Mouse (Mus musculus) A20 (cell line): ENCODE measurements at regions not wholly inside any gene's neighbourhood (a gene's known extent, or its start where the extent isn't known, plus 50 kb on each side); places are given as distances from the start of the nearest gene placed in this dataset.

ENCODE experiments used
- DNase-seq: peaks from one replicate; pipeline ENCODE4 v3.0.0-alpha.2; 2011; ENCODE audit warnings: low read depth, low spot score

DNA sequence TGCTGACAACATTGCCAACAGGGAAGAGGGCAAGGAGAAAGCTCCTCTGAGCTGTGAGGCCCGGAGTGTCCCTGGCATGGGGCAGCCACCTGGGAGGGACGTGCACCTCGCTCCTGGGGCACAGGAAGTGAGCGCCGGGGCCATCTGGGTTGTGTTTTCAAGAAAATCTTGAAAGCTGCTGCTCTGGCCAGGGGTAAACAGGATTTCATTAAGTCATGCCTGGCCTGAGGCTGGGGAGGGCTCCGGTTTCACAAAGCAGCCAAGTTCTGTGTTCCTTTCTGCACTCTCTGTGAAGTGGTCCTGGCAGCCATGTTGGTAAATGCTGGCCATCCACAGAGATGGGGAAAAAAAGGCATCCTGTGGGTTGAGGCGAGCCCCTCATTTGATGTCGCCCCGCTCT lies 406.8 kb upstream of the Zmiz1 start:
- DNase-seq, result no peak

DNA sequence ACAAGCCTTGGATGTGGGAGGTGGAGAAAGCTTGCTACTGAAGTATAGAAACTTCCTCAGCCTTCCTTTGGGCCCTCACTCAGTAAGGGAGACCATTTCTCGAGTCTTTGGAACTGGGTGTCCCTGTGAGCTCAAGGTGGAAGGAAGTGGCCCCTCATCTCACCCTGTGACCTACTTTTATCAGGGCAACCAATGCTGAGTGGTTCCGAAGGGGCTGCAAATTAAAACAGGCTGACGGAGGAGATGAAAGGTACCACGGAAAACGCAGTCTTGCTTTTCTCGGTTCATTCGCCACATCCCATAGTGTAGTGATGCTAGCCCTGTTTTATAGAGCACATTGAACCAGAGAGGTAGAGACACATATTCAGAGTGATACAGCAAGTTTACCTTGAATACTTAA lies 399.6 kb upstream of the Zmiz1 start:
- DNase-seq, result no peak

DNA sequence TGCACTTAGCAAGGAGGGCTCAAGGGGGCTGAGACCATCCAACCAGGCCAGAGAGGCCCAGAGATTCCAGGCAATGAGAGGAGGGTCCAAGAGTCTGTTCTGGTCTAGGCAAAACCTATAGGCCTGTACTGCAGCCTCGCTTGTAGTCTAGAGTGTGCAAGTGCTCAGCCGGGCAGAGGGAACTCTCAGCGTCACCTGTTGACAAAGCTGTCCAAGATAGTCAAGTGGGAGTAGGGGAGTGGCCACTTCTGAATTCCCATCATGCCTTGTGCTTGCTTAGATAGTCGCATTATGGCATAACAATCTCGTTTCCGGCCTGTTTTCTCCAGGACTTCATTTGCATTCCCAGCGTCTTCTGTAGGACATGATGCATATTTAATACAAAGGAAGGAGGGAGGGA lies 398.7 kb upstream of the Zmiz1 start:
- DNase-seq, result no peak

DNA sequence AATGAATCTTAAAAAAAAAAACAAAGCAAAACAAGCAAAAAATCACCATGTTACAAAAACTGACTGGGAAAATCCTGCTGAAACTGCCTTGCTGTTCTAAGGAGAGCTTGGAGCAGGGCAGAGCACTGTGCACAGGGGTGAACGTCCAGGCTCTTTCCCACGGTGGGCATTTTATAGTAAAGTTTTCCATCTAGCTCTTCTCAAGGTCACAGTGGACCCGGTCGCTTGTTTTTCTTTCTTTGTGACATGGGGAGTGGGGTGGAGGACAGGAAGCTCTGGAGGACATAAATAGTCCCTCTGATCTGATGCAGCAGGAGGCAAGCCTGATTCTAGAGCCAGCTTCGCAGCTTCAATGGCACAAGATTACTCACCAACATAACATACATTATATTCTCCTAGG lies 395.9 kb upstream of the Zmiz1 start:
- DNase-seq, result no peak

DNA sequence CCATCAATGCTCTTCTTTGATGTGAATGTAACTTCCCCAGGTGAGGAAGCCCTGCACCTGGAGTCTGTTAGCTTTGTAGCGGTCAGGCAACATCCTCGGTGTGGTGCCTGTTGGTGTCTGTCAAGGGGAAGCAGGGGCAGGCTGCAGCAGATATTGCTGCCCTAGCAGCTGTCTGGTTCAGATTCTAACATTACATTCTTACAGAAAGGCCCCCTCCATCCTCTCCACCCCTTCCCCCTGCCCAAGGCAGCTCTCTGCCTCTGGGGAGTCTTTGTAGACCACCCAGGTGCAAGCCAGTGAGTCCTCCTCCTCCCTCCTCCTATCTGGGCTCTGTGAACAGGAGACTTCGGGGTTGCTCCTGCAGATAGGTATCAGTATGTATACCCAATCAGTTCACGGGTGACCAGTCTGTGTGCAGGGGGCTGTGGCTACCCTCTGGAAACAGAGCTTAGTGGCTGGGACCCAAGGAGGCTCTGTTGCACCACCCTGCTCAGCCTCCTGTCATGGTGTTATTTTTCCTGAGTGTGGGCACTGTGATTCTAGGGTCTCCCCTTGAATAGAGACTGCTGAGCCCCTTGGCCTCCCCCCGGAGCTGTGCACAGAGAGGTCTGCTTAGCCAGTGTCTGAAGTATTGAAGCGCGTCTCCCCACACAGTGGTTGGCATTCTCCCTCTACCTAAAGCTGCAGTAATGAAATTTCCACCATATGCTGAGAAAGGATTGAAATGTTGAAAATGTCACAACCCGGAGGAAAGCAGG lies 394.6 kb upstream of the Zmiz1 start:
- DNase-seq, result no peak

DNA sequence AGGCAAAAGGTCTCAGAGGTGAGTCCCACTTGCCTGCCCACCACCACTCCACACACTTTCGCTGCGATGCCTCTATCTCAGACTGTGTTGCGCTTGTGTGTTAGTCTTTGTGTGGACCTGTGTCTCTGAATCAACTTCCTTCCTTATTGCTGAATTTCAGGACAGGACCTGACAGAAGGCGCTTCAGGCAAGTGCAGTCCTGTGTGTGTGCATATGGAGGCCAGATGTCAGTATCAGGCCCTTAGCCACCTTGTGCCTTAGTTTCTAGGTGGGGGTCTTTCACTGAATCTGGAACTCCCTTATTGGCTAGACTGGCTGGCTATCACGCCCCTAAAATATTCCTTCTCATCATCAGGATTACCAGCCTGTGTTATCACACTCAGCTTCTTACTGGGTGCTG lies 391.6 kb upstream of the Zmiz1 start:
- no peak for DNase-seq

DNA sequence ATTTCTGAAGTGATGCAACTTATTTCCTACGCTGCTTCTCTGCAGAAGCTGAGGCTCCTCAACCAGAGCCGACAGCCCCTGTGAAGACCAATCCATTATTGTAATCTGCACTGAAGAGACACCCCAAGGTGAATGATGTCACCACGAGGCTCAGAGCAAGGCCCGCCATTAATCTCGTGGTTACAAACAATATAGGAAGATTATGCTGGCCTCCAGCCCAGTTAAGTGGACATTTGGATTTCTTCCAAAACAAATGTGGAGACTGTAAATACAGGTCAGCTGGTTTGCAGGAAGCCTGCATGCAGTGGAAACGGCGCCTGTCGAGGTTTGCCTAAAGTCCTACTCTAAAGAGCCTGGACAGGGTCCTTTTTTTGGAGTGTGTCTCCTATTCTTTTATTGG lies 390.6 kb upstream of the Zmiz1 start:
- no peak for DNase-seq

DNA sequence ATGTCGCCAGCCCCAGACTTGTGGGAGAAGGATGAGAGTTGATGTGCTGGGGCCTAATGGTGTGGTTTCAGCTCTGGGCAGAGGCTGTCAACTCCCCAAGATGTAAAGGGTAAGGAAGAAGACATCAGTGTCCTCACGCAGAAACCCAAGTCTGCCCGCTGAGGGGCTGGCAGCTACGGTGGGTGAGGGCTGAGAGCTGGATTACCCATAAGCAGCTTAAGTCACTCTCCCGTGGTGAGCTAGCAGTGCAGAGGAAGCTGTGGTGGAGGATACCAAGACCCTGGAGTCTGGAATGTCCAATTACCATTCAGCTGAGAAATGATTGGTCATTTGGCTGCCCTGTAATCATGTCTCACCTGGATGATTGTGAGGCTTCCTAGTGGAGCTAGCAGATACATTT lies 385.8 kb upstream of the Zmiz1 start:
- DNase-seq, result no peak

DNA sequence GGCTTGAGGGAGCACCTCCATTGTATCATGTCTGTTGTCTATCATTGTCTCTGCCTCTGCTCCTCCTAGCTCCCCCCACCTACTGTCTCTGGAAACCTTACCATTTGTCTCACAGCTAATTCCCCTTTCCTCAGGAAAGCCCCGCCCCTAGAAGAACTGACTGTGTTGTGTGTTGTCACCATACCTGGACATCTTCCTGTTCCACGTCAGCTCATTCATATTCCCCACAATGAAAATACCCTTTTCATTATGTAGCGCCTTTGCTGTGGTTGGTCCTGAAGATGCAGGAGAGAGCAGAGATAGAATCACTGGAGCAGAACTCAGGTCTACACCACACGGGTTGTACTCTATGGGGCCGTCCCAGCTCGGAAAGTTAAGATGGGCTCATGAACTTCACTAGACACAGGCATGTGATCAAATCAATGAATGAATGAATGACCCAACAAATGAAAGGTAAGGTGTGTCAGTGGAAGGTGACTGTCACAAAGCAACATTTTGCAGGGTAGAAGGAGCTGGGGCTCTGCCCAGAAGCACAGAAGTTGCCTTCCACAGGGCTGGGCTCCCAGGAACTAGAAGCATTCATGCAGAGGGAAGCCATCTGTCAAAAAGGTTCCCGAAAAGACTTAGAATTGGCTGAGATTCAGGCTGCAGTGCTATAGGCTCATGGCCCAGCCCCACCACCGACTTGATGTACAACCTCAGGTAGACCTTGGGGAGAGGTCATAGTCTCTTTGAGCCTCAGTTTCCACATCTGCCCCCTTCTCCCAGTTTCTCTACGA lies 384.8 kb upstream of the Zmiz1 start:
- DNase-seq, result no peak

DNA sequence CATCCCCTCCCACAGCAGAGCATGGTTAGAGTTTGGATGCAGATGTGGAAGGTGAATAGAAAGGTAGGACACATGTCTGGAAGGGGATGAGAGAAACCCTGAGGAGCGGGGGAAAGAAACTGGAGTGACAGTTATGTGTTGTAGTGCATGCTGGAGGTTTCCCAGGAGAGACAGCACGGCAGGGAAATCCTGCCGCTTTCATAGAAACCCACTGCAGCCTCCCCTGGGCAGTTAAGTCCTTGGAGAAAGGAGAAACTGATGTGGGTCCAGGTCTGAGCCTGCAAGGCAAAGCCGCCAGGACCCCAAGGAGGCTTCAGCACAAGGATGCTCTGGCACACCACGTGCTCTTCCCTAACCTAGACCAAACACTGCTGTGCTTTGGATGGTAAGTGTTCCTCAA lies 384.1 kb upstream of the Zmiz1 start:
- DNase-seq, result no peak

DNA sequence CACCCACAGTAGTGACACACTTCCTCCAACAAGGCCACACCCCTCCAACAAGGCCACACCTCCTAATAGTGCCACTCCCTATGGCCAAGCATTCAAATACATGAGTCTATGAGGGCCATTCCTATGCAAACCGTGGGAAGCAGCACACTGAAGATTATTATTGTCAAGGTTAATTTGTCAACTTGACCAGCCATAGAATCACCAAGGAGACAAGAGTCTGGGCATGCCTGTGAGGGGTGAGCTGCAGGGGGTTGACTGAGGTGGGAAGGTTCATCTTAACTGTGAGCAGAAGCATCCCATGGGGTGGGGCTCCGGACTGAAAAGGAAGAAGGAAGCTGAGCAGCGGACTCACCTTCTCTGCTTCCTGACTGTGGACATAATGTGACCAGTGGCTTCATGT lies 378.6 kb upstream of the Zmiz1 start:
- DNase-seq, result no peak

DNA sequence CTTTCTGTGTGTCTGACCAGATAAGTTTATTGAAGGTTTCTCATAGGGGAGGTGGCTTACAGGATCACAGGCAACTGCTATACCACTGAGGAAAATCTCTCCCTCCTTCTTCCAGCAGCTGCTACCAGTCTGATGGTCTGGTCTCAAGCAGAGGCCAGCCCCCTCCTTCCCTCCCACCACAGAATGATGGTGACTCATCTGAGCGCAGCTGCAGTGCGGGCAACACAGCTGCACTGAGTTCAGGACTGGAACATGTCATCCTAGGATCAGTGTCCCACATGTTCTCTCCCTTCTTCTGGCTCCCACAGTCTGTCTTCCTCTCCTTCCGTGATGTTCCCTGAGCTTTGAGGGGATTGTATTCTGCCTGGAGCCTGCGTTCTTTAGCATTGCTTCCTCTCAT lies 375.1 kb upstream of the Zmiz1 start:
- no peak for DNase-seq

DNA sequence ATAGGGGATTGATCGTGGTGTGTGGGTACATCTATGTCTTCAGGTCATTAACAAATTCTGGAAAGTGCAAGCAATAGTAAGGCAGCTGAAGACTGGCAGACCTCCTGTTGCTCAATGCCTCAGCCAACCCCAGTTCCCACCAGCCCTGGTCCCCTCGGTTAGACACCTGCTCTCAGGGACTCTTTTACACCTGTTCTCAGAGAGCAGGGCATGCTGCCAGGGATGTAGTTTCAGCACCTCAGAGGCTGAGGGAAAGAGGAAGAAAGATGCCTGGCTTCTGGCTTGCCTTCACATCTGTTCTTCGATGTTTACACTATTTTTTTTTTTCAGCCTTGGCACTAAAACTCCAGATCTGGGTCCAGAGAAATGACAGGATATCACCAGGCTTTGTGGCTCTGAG lies 362.2 kb upstream of the Zmiz1 start:
- no peak for DNase-seq

DNA sequence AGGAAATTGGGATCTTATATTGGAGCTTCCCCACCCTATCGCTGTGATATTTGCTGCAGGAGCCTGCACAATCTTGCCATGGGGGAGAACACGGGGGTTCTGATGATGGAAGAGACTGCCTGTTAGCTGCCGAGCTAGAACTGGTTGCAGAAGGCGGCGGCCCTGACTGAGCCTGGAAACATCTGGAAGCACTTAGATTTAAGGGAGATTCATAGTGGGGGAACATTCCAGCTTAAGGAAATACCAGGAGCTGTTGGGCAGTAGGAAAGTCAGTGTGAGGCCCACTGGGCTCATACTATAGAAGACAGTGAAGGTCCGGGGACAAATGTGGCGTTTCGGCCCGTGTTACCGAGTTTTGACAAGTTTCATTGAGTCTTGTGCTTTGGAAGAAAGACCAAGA lies 353.6 kb upstream of the Zmiz1 start:
- no peak for DNase-seq

DNA sequence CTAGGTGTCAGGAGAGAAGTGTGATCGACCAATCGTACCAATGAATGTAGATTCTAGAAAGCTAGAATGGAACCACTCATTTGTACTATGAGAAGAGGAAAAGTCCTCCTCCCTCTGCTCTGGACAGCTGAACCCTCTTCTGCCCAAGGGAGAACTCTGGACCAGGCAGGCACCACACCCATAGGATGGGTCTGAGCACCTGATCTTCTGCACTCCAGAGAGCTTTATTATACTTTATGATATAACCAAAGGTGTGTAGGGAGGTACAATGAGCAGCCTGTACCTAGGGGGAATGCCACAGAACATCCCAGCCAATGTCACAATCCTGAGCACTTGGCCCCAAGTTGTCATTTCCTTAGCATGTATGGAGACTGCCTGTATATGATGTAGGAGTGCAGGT lies 352.5 kb upstream of the Zmiz1 start:
- no peak for DNase-seq

DNA sequence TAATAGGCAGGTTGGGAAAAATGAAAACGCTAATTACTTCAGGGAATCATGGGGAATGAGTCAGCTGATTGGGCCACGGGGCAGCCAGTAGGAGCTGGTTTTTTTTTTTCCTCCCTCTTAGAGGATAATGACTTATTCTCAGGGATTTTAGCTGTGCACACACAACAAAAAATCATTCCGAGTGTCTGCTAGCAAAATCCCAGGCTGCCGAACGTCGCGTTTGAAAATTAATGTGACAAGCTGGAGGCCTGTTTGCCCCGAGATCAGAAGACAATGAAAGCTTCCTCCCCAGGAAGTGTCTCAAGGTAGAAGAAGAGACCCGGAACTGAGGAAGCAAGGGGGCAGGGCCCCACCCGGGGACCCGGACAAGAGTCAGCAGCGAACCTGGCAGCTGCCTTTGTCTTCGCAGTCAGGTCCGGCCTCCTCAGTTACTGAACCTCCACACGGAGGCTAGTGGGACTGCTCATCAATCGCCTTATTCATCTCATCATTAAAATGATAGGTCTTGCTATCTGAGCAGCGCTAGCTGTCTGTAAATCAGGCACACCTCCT lies 350.8 kb upstream of the Zmiz1 start:
- no peak for DNase-seq

DNA sequence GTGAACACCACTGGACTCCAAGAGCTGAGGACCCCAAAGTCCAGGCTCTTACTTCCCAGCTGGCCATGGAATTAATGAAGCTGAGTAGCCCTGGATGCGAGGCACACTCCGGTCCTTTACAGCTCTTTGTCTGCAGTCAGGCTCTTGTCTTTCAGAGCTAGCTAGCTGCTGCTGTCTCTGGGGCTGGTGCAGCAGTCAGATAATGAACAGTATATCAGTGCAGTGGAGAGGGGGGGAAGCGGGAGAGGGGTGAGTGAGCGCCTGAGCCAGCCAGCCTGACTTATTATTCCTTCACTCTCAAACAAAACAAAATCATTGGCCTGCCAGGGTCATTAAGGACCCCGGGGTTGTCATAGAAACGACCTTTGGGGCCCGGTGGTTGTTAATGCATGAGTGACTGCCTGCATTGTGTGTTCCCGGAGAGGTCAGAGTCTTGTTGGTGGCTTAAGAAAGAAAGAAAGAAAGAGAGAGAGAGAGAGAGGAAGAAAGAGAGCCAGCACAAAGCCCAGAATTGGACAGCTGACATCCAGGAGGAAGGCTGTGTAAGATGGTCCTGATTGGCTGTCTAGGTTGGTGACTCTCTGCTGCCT lies 350.2 kb upstream of the Zmiz1 start:
- DNase-seq, result no peak

DNA sequence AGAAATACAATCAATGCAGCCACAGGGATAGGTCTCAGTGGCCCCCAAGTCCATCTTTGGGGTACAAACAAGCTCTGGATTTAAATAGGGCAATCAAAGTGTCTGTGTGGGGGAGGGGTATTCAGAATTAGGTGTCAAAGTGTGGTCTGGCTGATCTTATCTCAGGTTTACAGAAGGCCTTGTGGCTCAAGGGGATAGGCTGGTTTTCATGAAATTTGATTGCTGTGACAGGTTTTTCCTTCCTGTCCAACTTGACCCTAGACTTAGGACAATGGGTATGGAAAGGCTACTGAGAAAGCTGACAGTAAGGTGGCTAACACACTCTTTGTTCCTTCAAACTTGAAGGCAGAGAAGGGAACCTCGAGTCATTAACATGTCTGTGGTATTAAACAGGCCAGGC lies 349.3 kb upstream of the Zmiz1 start:
- no peak for DNase-seq

DNA sequence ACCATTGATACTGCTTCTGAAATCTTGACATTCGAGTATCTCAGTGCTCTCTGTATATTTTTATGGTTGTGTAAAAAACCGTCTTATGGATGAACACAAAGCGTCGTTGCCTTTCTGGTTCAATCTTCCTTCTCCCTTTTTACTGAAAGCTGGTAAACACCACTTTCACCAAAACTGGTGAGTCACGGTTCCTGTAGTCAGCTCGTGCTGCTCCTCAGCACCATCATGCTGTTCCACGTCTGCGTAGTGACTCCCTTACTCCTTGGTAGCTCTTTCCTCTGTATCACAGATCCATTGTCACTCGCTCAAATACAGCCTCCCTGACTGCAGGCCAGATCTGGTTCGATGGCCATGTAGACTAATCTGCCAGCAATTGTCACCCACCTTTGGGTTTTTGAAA lies 346.2 kb upstream of the Zmiz1 start:
- DNase-seq, result no peak

DNA sequence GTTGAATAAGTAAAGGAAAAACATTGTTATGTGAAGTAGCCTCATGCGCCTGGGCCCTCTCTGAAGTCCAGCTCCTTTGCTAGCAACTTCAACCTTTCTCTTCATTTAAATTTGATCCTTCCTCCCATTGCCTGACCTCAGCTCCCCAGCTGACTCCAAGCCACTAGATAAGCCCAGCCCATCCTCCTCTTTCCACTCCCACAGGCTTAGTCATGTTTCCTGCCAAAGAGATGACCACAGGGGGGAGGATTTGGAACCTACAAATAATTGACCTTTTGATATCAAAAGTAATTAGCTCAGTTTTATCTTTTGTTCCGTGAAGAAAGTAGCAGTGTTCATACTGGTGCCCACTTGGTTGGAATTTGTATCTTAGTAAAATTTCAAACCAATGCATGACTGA lies 345.7 kb upstream of the Zmiz1 start:
- DNase-seq, result no peak

DNA sequence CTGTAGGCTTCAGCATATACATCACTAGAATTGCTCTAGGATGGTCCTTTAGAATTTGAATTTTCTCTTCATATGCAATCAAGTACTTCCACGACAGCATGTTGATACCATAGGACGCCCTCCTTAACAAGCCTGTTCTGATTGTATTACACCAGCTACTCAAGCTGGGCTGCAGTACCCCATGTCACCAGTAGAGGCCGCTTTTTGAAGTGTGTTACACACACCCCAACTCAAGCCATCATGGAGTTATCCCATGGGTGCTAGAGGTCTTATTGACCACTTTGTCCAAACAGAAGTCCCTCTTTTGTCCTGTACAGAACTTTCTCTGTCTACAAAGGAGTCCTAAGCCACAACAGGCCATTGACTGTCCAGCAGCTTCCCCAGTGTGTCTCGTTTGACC lies 342.6 kb upstream of the Zmiz1 start:
- peak; percentile 54 for DNase-seq

DNA sequence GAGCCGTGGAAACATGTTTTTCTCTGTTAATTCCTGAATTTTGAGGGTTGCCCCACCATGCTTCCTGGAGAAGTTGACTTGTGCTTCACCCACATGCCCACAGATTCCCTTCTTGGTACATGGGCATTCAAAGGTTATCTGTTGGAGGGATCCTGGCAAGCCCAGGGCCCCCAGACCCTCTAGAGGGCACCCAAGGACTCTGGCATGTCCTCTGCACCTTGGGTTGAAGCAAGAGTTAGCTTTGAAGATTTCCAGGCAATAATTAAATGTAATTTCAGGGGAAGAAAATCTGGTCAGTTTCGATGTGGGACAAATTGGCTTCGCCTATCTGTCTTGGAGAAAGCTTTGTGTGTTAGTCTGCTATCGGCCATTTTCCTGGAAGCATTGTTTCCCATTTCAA lies 339.0 kb upstream of the Zmiz1 start:
- DNase-seq, result no peak

DNA sequence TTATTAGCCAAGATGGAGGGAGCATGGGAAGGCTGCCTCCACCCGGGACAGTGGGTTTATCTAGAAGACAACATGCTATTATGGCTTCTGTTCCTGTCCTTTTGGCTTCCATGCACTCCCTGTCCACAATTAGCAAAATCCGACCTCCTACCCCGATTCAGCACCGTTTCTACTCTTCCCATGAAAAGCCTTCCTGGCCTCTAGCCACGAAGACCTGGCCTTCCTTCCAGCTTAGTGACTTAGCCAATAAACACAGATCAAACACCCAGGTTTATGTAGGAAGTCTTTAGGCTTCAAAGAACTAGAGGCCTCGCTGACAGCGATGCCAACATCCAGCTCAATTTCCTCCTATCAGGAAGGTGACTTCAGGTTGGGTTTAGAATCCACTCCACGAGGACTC lies 338.5 kb upstream of the Zmiz1 start:
- no peak for DNase-seq
